Mouse (Mus musculus) midbrain, embryonic 11.5 days (tissue): ENCODE data around the gene Vti1b. TPM values are rescaled to one million over a fixed set of nuclear protein-coding genes. Genes with fewer than 3 reads are reported as not detected.

ENCODE experiments used
- ATAC-seq: fragments of 200-750 bp; cut with Nextera tagmentation; 2 replicates; pipeline ENCODE4 v1.8.0; 2017; ENCODE audit warnings: moderate TSS enrichment, moderate library complexity; ENCODE audit not compliant: low FRiP score
- DNase-seq: peaks from one replicate; pipeline ENCODE4 v3.0.0; 2015; ENCODE audit warnings: low spot score; ENCODE audit errors: missing footprints
- H3K27ac ChIP-seq: fragments of 300-500 bp; sonication (generic); 2 replicates; pipeline ENCODE4 v1.5.1; 2014; ENCODE audit warnings: low read depth, low read length
- H3K27me3 ChIP-seq: fragments of 300-500 bp; sonication (generic); 2 replicates; pipeline ENCODE4 v1.6.1; 2014; ENCODE audit warnings: mild to moderate bottlenecking, low read length, moderate library complexity, mixed read lengths; ENCODE audit not compliant: control insufficient read depth, insufficient read depth
- H3K36me3 ChIP-seq: fragments of 300-500 bp; sonication (generic); 2 replicates; pipeline ENCODE4 v1.6.1; 2014; ENCODE audit warnings: mild to moderate bottlenecking, low read length, moderate library complexity, mixed read lengths; ENCODE audit not compliant: control insufficient read depth, insufficient read depth
- H3K4me1 ChIP-seq: fragments of 300-500 bp; sonication (generic); 2 replicates; pipeline ENCODE4 v1.6.1; 2014; ENCODE audit warnings: low read length; ENCODE audit not compliant: control insufficient read depth, insufficient read depth
- H3K4me2 ChIP-seq: fragments of 300-500 bp; sonication (generic); 2 replicates; pipeline ENCODE4 v1.6.1; 2014; ENCODE audit warnings: mild to moderate bottlenecking, moderate library complexity
- H3K4me3 ChIP-seq: fragments of 300-500 bp; sonication (generic); 2 replicates; pipeline ENCODE4 v1.5.1; 2014; ENCODE audit warnings: low read depth, low read length
- H3K9ac ChIP-seq: fragments of 300-500 bp; sonication (generic); 2 replicates; pipeline ENCODE4 v1.6.1; 2014; ENCODE audit warnings: low read length
- H3K9me3 ChIP-seq: fragments of 300-500 bp; sonication (generic); 2 replicates; pipeline ENCODE4 v1.6.1; 2016; ENCODE audit warnings: low read length; ENCODE audit not compliant: control insufficient read depth
- WGBS: fragments of 180-500 bp; shearing (Covaris S2); extraction: QIAGEN DNeasy Blood & Tissue Kit; methylation state at CpG from one replicate; pipeline ENCODE4 v1.1.7; 2014; 5-methylcytosine and 5-hydroxymethylcytosine counted together
- polyA plus RNA-seq: library from polyadenylated mRNA; unstranded; fragments of >200 nt; fragmentation: Nextera tagmentation; extraction: Ambion mirVana; gene quantifications from 2 replicates; pipeline ENCODE4 v1.2.1, GENCODE M21; 2014

Gene Vti1b
- polyA plus RNA-seq, 1 experiment from 2014 or later: 101 TPM

GRCm38 (mm10) chr12:79149653-79150052 is 22.8 kb downstream of the Vti1b start:
- no peaks in the 10 kb centered on the region for H3K36me3 ChIP-seq
- 91% methylated on average over 6 of the region's 6 CpGs for WGBS
- no peaks in the 10 kb centered on the region for H3K27me3 ChIP-seq
- ATAC-seq (no peak), DNase-seq (no peak)
- H3K9me3 ChIP-seq: no peaks in the 10 kb centered on the region
- no peak overlapping the region for H3K27ac ChIP-seq
- no peaks in the 10 kb centered on the region for H3K4me1 ChIP-seq
- H3K4me3 ChIP-seq: no peak overlapping the region
- no peak overlapping the region for H3K4me2 ChIP-seq
- no peak overlapping the region for H3K9ac ChIP-seq

GRCm38 (mm10) chr12:79141384-79141783 is 31.1 kb downstream of the Vti1b start:
- ATAC-seq: no peak

GRCm38 (mm10) chr12:79140811-79141210 is 31.7 kb downstream of the Vti1b start:
- ATAC-seq: no peak
- no peak for DNase-seq
- H3K4me1 ChIP-seq: no peaks in the 10 kb centered on the region
- no peak overlapping the region for H3K27ac ChIP-seq
- H3K4me3 ChIP-seq: no peak overlapping the region
- no peak overlapping the region for H3K4me2 ChIP-seq
- no peak overlapping the region for H3K9ac ChIP-seq
- H3K9me3 ChIP-seq: no peaks in the 10 kb centered on the region
- no peaks in the 10 kb centered on the region for H3K27me3 ChIP-seq
- no peaks in the 10 kb centered on the region for H3K36me3 ChIP-seq
- 84% methylated on average over 2 of the region's 2 CpGs for WGBS

More at GRCm38 (mm10) chr12:79141384-79141783, 31.1 kb downstream of the Vti1b start:
- no peaks in the 10 kb centered on the region for H3K4me1 ChIP-seq
- no peak overlapping the region for H3K4me2 ChIP-seq
- H3K4me3 ChIP-seq: no peak overlapping the region
- no peak for DNase-seq
- H3K9ac ChIP-seq: no peak overlapping the region
- H3K36me3 ChIP-seq: no peaks in the 10 kb centered on the region
- no peaks in the 10 kb centered on the region for H3K27me3 ChIP-seq
- no peak overlapping the region for H3K27ac ChIP-seq
- H3K9me3 ChIP-seq: no peaks in the 10 kb centered on the region

- no peak overlapping the region for H3K9ac ChIP-seq
- DNase-seq: no peak
- WGBS: 70% methylated on average over 1 of the region's 1 CpGs
- H3K9me3 ChIP-seq: no peaks in the 10 kb centered on the region
- H3K4me3 ChIP-seq: no peak overlapping the region
- no peaks in the 10 kb centered on the region for H3K36me3 ChIP-seq
- no peak for ATAC-seq
- H3K27ac ChIP-seq: no peak overlapping the region
- H3K27me3 ChIP-seq: no peaks in the 10 kb centered on the region
- H3K4me2 ChIP-seq: no peak overlapping the region
- no peaks in the 10 kb centered on the region for H3K4me1 ChIP-seq
Measured at GRCm38 (mm10) chr12:79139417-79139816, 33.0 kb downstream of the Vti1b start.

GRCm38 (mm10) chr12:79138999-79139398 is 33.5 kb downstream of the Vti1b start:
- no peak for DNase-seq
- Histone ChIP-seq H3K4me1 (no peaks in the 10 kb centered on the region), H3K9me3 (no peaks in the 10 kb centered on the region), H3K4me3 (no peak overlapping the region), H3K36me3 (no peaks in the 10 kb centered on the region), H3K9ac (no peak overlapping the region), H3K27ac (no peak overlapping the region), H3K4me2 (no peak overlapping the region), H3K27me3 (no peaks in the 10 kb centered on the region)
- no peak for ATAC-seq

- no peak overlapping the region for H3K4me2 ChIP-seq
- peaks cover 9% of the 10 kb centered on the region for H3K27me3 ChIP-seq
- 77% methylated on average over 7 of the region's 7 CpGs for WGBS
- no peaks in the 10 kb centered on the region for H3K36me3 ChIP-seq
- H3K4me1 ChIP-seq: no peaks in the 10 kb centered on the region
- no peak overlapping the region for H3K27ac ChIP-seq
- H3K9ac ChIP-seq: no peak overlapping the region
- no peak for DNase-seq
- no peak for ATAC-seq
- no peaks in the 10 kb centered on the region for H3K9me3 ChIP-seq
- H3K4me3 ChIP-seq: no peak overlapping the region
Measured at GRCm38 (mm10) chr12:79136949-79137348, 35.5 kb downstream of the Vti1b start.

- Histone ChIP-seq H3K4me3 (no peak overlapping the region), H3K27ac (no peak overlapping the region), H3K9ac (no peak overlapping the region), H3K9me3 (no peaks in the 10 kb centered on the region), H3K36me3 (no peaks in the 10 kb centered on the region), H3K4me2 (no peak overlapping the region), H3K4me1 (peaks cover 10% of the 10 kb centered on the region; the same call in 1 of the 2 replicates), H3K27me3 (peaks cover 27% of the 10 kb centered on the region)
- 52% methylated on average over 4 of the region's 4 CpGs for WGBS
- ATAC-seq (no peak), DNase-seq (no peak)
Measured at GRCm38 (mm10) chr12:79135105-79135504, 37.4 kb downstream of the Vti1b start.

GRCm38 (mm10) chr12:79134676-79135075 is 37.8 kb downstream of the Vti1b start:
- Histone ChIP-seq H3K4me2 (no peak overlapping the region), H3K27ac (no peak overlapping the region), H3K36me3 (no peaks in the 10 kb centered on the region), H3K9ac (no peak overlapping the region), H3K27me3 (peaks cover 27% of the 10 kb centered on the region), H3K9me3 (no peaks in the 10 kb centered on the region), H3K4me3 (no peak overlapping the region), H3K4me1 (peaks cover 10% of the 10 kb centered on the region; the same call in 1 of the 2 replicates)
- no peak for DNase-seq
- WGBS: 29% methylated on average over 8 of the region's 8 CpGs
- ATAC-seq: no peak

- Histone ChIP-seq H3K4me1 (peaks cover 10% of the 10 kb centered on the region; the same call in 1 of the 2 replicates), H3K4me3 (peak overlapping the region; percentile 45), H3K9me3 (no peaks in the 10 kb centered on the region), H3K27ac (no peak overlapping the region), H3K27me3 (peaks cover 27% of the 10 kb centered on the region), H3K4me2 (peak overlapping the region; percentile 90; the same call in 1 of the 2 replicates), H3K9ac (no peak overlapping the region), H3K36me3 (no peaks in the 10 kb centered on the region)
- ATAC-seq: no peak
- DNase-seq: no peak
- WGBS: 29% methylated on average over 5 of the region's 5 CpGs
Measured at GRCm38 (mm10) chr12:79131706-79132460, 40.6 kb downstream of the Vti1b start.
